Mouse (Mus musculus) midbrain, embryonic 14.5 days (tissue): ENCODE measurements at regions not wholly inside any gene's neighbourhood (a gene's known extent, or its start where the extent isn't known, plus 50 kb on each side); places are given as distances from the start of the nearest gene placed in this dataset.

Experiments
- ATAC-seq: fragments of 200-750 bp; cut with Nextera tagmentation; 2 replicates; pipeline ENCODE4 v1.8.0; 2017; ENCODE audit warnings: moderate number of reproducible peaks, moderate library complexity; ENCODE audit not compliant: low FRiP score, low TSS enrichment
- DNase-seq: peaks from one replicate; pipeline ENCODE4 v3.0.0-alpha.2; 2015
- H3K27ac ChIP-seq: fragments of 300-500 bp; sonication (generic); replicated peaks from 2 replicates; pipeline ENCODE4 v1.5.1; 2014; ENCODE audit warnings: mild to moderate bottlenecking, low read depth, low read length, moderate library complexity
- H3K27me3 ChIP-seq: fragments of 300-500 bp; sonication (generic); 2 replicates; pipeline ENCODE4 v1.6.1; 2014; ENCODE audit warnings: low read length, control low read depth, mixed read lengths; ENCODE audit not compliant: control insufficient read depth, insufficient read depth
- H3K36me3 ChIP-seq: fragments of 300-500 bp; sonication (generic); 2 replicates; pipeline ENCODE4 v1.6.1; 2014; ENCODE audit warnings: low read length, control low read depth; ENCODE audit not compliant: control insufficient read depth, insufficient read depth
- H3K4me1 ChIP-seq: fragments of 300-500 bp; sonication (generic); 2 replicates; pipeline ENCODE4 v1.6.1; 2014; ENCODE audit warnings: mild to moderate bottlenecking, antibody characterized with exemption, low read length, control low read depth; ENCODE audit not compliant: control insufficient read depth, insufficient read depth
- H3K4me2 ChIP-seq: fragments of 300-500 bp; sonication (generic); 2 replicates; pipeline ENCODE4 v1.6.1; 2014; ENCODE audit warnings: mild to moderate bottlenecking, low read length, moderate library complexity
- H3K4me3 ChIP-seq: fragments of 300-500 bp; sonication (generic); replicated peaks from 2 replicates; pipeline ENCODE4 v1.5.1; 2014; ENCODE audit warnings: low read depth, low read length
- H3K9ac ChIP-seq: fragments of 300-500 bp; sonication (generic); replicated peaks from 2 replicates; pipeline ENCODE4 v1.6.1; 2014; ENCODE audit warnings: mild to moderate bottlenecking, low read length, moderate library complexity
- H3K9me3 ChIP-seq: fragments of 300-500 bp; sonication (generic); 2 replicates; pipeline ENCODE4 v1.6.1; 2016; ENCODE audit warnings: low read length, control low read depth, mixed read lengths; ENCODE audit not compliant: control insufficient read depth
- WGBS: fragments of 180-500 bp; shearing (Covaris S2); extraction: QIAGEN DNeasy Blood & Tissue Kit; methylation state at CpG from one replicate; pipeline ENCODE4 v1.1.7; 2014; 5-methylcytosine and 5-hydroxymethylcytosine counted together

DNA sequence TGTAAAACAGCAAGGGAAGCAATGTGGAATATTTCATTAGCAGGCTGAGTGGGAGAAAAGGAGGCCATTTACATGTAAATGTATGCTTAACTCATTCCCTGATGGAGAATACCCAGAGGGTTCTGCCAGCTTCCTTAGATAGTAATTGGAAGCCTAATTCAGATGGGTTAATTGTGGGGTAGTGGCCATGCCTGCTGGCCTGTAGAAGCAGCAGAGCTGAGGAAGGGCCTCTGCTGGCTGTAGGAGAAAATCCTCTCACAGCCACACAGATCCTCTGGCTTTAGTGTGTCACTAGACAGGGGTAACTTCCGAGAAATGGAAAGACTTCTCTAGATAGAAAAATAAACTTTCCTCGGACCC, 1588.7 kb upstream of the Got2 start:
- H3K27me3 ChIP-seq, result no peaks in the 10 kb centered on the region
- no peak overlapping the region for H3K4me2 ChIP-seq
- no peak overlapping the region; the same call in 1 of the 2 replicates for H3K27ac ChIP-seq
- peaks cover 13% of the 10 kb centered on the region for H3K4me1 ChIP-seq
- no peaks in the 10 kb centered on the region for H3K9me3 ChIP-seq
- WGBS, result 80% methylated on average over 2 of the region's 2 CpGs
- ATAC-seq, result peak; percentile 62; the same call in 1 of the 2 replicates
- peak; percentile 67 for DNase-seq
- no peak overlapping the region for H3K4me3 ChIP-seq
- no peak overlapping the region for H3K9ac ChIP-seq
- H3K36me3 ChIP-seq, result no peaks in the 10 kb centered on the region

DNA sequence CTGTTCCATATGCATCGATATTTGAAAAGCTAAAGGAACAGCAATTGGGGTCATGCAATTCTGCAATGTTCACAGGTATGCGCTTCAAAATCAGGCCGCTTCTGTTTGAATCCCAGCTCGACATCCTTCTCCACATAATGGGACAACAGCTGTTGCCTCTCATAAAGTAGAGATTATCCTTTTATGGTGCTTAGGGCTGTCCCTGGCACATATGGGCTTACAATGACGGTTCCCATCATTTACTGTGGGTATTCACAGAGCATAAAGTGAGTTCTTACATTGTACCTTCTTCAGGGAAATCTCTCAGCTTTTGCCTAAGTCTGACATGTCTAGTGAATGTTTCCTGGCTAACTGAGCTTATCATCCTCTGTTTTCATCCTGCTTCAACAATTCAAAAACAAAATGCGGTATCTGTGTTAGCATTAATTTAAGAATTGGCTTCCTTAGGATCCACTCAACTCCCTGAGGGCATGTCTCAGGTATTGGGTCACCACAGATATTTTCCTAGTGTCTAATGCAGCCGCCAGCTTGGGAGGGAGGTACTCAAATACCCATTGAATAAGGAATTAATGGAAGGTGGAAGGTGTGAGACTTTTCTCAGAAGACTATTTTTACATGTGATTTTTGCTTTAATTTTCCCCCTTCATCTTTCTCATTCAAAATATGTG, 1588.2 kb upstream of the Got2 start:
- no peak for ATAC-seq
- DNase-seq, result peak; percentile 36

GRCm38 (mm10) chr8:97473326-97473725, 1585.0 kb upstream of the Got2 start:
- DNase-seq, result no peak
- Histone ChIP-seq H3K9me3 (no peaks in the 10 kb centered on the region), H3K27ac (no peak overlapping the region), H3K36me3 (no peaks in the 10 kb centered on the region), H3K9ac (no peak overlapping the region), H3K4me1 (peaks cover 13% of the 10 kb centered on the region), H3K27me3 (no peaks in the 10 kb centered on the region), H3K4me2 (no peak overlapping the region), H3K4me3 (no peak overlapping the region)
- ATAC-seq, result no peak
- WGBS, result 81% methylated on average over 3 of the region's 3 CpGs

More for the DNA sequence above, 1588.2 kb upstream of the Got2 start:
- peak overlapping the region; percentile 49; the same call in 1 of the 2 replicates for H3K27ac ChIP-seq
- no peak overlapping the region for H3K4me2 ChIP-seq
- no peaks in the 10 kb centered on the region for H3K9me3 ChIP-seq
- H3K27me3 ChIP-seq, result no peaks in the 10 kb centered on the region
- H3K36me3 ChIP-seq, result no peaks in the 10 kb centered on the region
- peaks cover 13% of the 10 kb centered on the region for H3K4me1 ChIP-seq
- H3K9ac ChIP-seq, result no peak overlapping the region
- no peak overlapping the region for H3K4me3 ChIP-seq
- WGBS, result 45% methylated on average over 7 of the region's 7 CpGs

DNA sequence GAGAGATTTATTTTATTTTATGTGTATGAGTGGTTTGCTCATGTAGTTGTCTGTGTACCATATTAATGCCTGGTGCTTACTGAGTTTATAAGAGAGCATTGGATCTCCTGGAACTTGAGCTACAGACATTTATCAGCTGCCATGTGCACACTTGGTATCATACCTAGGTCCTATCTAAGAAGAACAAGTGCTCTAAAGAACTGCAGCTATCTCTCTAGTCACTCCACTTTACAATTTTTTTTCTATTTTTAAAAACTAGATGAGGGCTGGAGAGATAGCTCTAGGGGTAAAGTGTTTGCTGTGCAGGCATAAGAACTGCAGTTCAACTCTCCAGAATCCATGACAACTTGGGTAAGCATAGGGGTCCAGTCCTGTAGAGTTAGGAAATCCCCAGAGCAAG, 1573.1 kb upstream of the Got2 start:
- H3K4me2 ChIP-seq, result no peak overlapping the region
- H3K36me3 ChIP-seq, result no peaks in the 10 kb centered on the region
- no peak for DNase-seq
- H3K9me3 ChIP-seq, result no peaks in the 10 kb centered on the region
- H3K27ac ChIP-seq, result no peak overlapping the region
- H3K4me3 ChIP-seq, result no peak overlapping the region
- no peak overlapping the region for H3K9ac ChIP-seq
- no peaks in the 10 kb centered on the region for H3K27me3 ChIP-seq
- ATAC-seq, result no peak
- H3K4me1 ChIP-seq, result no peaks in the 10 kb centered on the region

GRCm38 (mm10) chr8:97447696-97448095, 1559.3 kb upstream of the Got2 start:
- H3K9ac ChIP-seq, result no peak overlapping the region
- H3K9me3 ChIP-seq, result no peaks in the 10 kb centered on the region
- no peaks in the 10 kb centered on the region for H3K4me1 ChIP-seq
- DNase-seq, result no peak
- no peaks in the 10 kb centered on the region for H3K36me3 ChIP-seq
- no peak overlapping the region for H3K4me3 ChIP-seq
- no peak for ATAC-seq
- H3K27me3 ChIP-seq, result no peaks in the 10 kb centered on the region
- WGBS, result 88% methylated on average over 8 of the region's 8 CpGs
- H3K27ac ChIP-seq, result no peak overlapping the region
- no peak overlapping the region for H3K4me2 ChIP-seq

GRCm38 (mm10) chr8:97441483-97441882, 1553.1 kb upstream of the Got2 start:
- 63% methylated on average over 1 of the region's 1 CpGs for WGBS

DNA sequence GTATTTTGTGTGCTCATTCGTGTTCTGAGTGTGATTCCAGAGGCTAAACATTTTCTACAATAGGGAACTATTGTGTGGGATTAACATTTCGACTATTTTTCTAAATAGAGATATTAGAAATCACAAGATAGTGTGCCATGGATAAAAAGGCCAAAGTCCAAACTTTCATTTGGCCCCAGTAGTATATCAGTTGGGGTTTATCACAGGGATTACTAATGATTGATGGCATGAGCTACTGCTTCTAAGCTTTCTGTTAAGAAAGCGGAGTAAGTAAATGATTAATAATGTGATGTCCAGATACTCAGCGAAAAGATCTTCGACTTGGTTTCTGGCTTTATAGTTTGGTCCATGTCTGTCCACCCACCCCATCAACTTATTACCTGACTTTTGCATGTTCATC, 1545.2 kb upstream of the Got2 start:
- Histone ChIP-seq H3K27me3 (no peaks in the 10 kb centered on the region), H3K4me1 (no peaks in the 10 kb centered on the region), H3K9ac (no peak overlapping the region), H3K4me3 (no peak overlapping the region), H3K27ac (no peak overlapping the region), H3K9me3 (no peaks in the 10 kb centered on the region), H3K4me2 (no peak overlapping the region), H3K36me3 (no peaks in the 10 kb centered on the region)
- no peak for DNase-seq
- no peak for ATAC-seq
- 88% methylated on average over 5 of the region's 5 CpGs for WGBS

More at GRCm38 (mm10) chr8:97441483-97441882, 1553.1 kb upstream of the Got2 start:
- H3K4me2 ChIP-seq, result no peak overlapping the region
- H3K9ac ChIP-seq, result no peak overlapping the region
- no peaks in the 10 kb centered on the region for H3K36me3 ChIP-seq
- H3K4me3 ChIP-seq, result no peak overlapping the region
- DNase-seq, result no peak
- no peaks in the 10 kb centered on the region for H3K4me1 ChIP-seq
- no peak overlapping the region for H3K27ac ChIP-seq
- no peaks in the 10 kb centered on the region for H3K9me3 ChIP-seq
- no peaks in the 10 kb centered on the region for H3K27me3 ChIP-seq
- no peak for ATAC-seq

DNA sequence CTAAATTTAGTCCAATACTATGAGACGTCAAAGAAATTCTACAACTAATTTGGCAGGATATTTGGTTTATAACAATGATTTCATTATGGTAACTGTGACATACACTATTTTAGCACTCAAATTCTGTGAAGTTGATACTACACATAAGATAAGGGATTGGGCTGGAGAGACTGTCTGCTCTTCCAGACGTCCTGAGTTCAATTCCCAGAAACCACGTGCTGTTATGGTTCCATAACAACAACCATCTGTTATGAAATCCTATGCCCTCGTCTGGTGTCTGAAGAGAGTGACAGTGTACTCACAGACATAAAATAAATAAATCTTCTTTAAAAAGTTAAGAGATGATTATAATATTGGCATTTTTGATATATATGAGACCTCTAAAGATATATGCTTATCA, 1543.1 kb upstream of the Got2 start:
- DNase-seq (no peak), ATAC-seq (no peak)
- no peak overlapping the region for H3K9ac ChIP-seq
- H3K4me2 ChIP-seq, result no peak overlapping the region
- H3K4me1 ChIP-seq, result no peaks in the 10 kb centered on the region
- H3K27me3 ChIP-seq, result no peaks in the 10 kb centered on the region
- H3K9me3 ChIP-seq, result no peaks in the 10 kb centered on the region
- no peak overlapping the region for H3K27ac ChIP-seq
- 86% methylated on average over 4 of the region's 4 CpGs for WGBS
- no peak overlapping the region for H3K4me3 ChIP-seq
- H3K36me3 ChIP-seq, result no peaks in the 10 kb centered on the region

DNA sequence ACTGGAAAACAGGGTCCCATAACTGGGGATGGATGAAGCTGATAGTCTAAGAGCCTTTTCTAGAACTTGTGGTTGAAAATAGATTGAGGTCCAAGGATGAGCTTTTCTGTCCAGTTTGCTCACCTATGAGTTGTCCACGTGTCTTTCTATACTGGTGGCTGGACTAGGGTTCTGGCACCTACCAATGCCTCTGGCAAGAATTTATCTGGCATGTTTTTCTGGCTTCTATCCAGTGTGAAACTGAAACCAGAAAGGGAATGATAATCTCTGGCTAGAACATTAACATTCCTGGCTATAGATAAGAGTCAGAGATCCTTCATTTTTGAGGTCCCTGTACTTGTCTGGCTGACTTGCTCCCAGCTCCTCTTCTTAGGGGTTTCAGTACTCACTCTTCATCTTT, 1534.0 kb upstream of the Got2 start:
- WGBS, result 89% methylated on average over 1 of the region's 1 CpGs
- Histone ChIP-seq H3K4me2 (no peak overlapping the region), H3K4me1 (no peaks in the 10 kb centered on the region), H3K36me3 (no peaks in the 10 kb centered on the region), H3K9me3 (no peaks in the 10 kb centered on the region), H3K27ac (no peak overlapping the region), H3K27me3 (no peaks in the 10 kb centered on the region), H3K9ac (no peak overlapping the region), H3K4me3 (no peak overlapping the region)
- ATAC-seq (no peak), DNase-seq (no peak)
